Mouse (Mus musculus) G1E (cell line): Measurements from ENCODE around the gene Coq8a. TPM values are rescaled to one million over a fixed set of nuclear protein-coding genes. Genes with fewer than 3 reads are reported as not detected.
A peak's percentile ranks its signal among the peaks of the same experiment; 100 is the strongest.

Experiments used
- ATAC-seq: 2 replicates; pipeline ENCODE4 v1.8.0; 2016; ENCODE audit warnings: mild to moderate bottlenecking; ENCODE audit not compliant: insufficient number of reproducible peaks, poor library complexity, low FRiP score, severe bottlenecking; ENCODE audit errors: extremely low read depth
- DNase-seq: peaks from one replicate; pipeline ENCODE4 v3.0.0; 2012; ENCODE audit warnings: low spot score
- H3K27me3 ChIP-seq: 2 replicates; pipeline ENCODE4 v1.6.1; 2012; ENCODE audit warnings: mild to moderate bottlenecking, low read length, inconsistent platforms; ENCODE audit not compliant: insufficient read depth
- H3K36me3 ChIP-seq: replicated peaks from 2 replicates; pipeline ENCODE3; 2012; ENCODE audit warnings: mild to moderate bottlenecking, inconsistent platforms
- H3K4me1 ChIP-seq: 2 replicates; pipeline ENCODE4 v1.6.1; 2012; ENCODE audit warnings: low read depth, low read length, inconsistent platforms, mixed read lengths; ENCODE audit not compliant: insufficient read depth
- H3K4me3 ChIP-seq: 2 replicates; pipeline ENCODE4 v1.5.1; 2012; ENCODE audit warnings: low read depth, mild to moderate bottlenecking, inconsistent platforms, low read length, moderate library complexity, mixed read lengths
- H3K9me3 ChIP-seq: replicated peaks from 2 replicates; pipeline ENCODE4 v1.6.1; 2012; ENCODE audit warnings: inconsistent platforms
- CTCF ChIP-seq: IDR thresholded peaks from 2 replicates; pipeline ENCODE4 v1.5.1; 2012; ENCODE audit warnings: low read depth, low read length, inconsistent platforms, mixed read lengths
- GATA1 ChIP-seq: IDR thresholded peaks from 2 replicates; pipeline ENCODE4 v1.6.1; 2012; ENCODE audit warnings: borderline replicate concordance, low read length, inconsistent platforms, mixed read lengths
- GATA2 ChIP-seq: IDR thresholded peaks from 2 replicates; pipeline ENCODE4 v1.6.1; 2012; ENCODE audit warnings: low read depth, low read length, inconsistent platforms, borderline replicate concordance
- POLR2AphosphoS5 ChIP-seq: IDR thresholded peaks from 2 replicates; pipeline ENCODE4 v1.6.1; 2012; ENCODE audit warnings: low read depth, low read length, inconsistent platforms; ENCODE audit not compliant: insufficient replicate concordance
- TAL1 ChIP-seq: conservative IDR thresholded peaks from 2 replicates; pipeline ENCODE4 v1.6.1; 2012; ENCODE audit warnings: low read depth, low read length, inconsistent platforms, mixed read lengths
- polyA plus RNA-seq: library from polyadenylated mRNA; stranded (reverse); fragments of >175 nt; gene quantifications from 2 replicates; pipeline ENCODE4 v1.2.3, GENCODE M21; 2012
- total RNA-seq, 2 experiments: library from RNA; stranded (forward) in 1 of 2; stranded (reverse) in 1 of 2; fragments of 200-1000 nt in 1 of 2; fragments of >200 nt in 1 of 2; fragmentation: Nextera tagmentation in 1 of 2; gene quantifications; 2 replicates each; pipeline ENCODE4 v1.2.3; 2014 to 2017

The Coq8a gene
- total and polyA plus RNA-seq, 3 experiments = 4.0 to 6.2 (median 4.4) TPM

DNA sequence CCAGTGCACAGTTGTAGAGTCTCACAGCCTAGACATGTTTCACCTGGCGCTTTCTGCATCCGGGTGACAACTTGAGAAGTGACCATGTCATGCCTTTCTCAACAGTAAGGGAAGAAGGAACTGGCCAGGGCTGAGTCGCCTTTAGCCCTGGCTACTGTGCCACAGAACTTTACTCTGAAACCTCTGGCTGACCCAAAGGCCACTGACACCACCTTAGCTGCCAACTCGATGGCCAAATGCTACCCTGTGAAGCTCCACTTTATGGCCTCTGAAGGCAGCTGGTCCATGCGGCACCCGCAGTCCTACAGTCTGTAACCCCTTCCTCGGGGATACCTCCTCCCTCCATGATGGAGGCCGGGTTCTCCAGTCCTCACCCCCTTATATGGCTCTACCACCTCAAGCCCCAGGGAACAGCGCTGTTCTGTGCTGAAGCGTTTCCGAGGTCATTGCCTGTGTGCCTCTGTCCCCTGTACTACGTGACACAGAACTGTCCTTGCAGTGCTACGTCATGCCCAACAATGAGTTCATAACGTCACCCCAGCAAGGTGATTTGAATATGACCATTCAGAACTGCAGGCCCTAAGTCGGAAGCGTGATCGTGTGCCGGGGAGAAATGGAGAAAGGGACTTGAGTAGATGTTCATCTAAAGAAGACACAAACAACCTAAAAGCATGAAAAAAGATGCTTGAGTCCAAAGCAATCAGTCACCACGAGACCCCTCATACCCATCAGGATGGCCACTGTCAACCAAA is 21.6 kb upstream of the Coq8a start:
- no peak overlapping the region for H3K4me3 ChIP-seq
- no peaks in the 10 kb centered on the region for H3K9me3 ChIP-seq
- peaks cover 32% of the 10 kb centered on the region for H3K27me3 ChIP-seq
- TF ChIP-seq TAL1 (no peak), POLR2AphosphoS5 (no peak), CTCF (no peak), GATA1 (no peak), GATA2 (no peak)
- H3K4me1 ChIP-seq = peaks cover 12% of the 10 kb centered on the region
- no peak for ATAC-seq
- no peaks in the 10 kb centered on the region for H3K36me3 ChIP-seq
- no peak for DNase-seq

DNA sequence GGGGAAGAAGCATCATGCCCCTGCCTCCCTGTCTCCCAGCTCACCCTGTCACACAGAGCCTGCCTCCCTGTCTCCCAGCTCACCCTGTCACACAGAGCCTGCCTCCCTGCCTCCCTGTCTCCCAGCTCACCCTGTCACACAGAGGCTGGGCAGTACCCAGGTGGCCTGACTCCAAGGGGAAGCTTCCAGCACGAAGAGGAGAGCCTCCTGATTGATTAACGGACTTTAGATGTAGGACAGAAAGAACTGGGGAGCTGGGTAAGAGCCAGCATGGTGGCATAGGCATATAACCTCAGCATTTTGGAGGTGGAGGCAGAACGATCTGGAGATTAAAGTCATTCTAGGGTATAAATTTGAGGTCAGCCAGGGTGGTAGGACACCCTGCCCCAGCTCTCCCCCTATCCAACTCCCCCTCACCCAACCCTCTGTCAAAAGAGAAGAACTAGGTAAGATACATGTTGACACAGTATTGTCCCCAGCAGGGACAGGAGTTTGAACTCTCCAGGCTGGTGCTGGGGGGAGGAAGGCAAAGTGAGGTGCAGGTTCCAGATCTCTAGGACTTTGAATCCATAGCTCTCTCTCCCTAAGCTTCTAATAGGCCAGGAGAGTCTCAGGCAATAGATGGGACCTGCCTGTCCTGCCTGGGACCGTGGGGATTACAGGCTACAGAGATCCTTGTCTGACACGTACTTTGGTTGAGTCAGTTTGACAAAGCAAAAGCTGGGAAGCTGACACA is 17.3 kb upstream of the Coq8a start:
- H3K36me3 ChIP-seq = no peaks in the 10 kb centered on the region
- DNase-seq = no peak
- peaks cover 34% of the 10 kb centered on the region for H3K27me3 ChIP-seq
- TF ChIP-seq TAL1 (no peak), GATA1 (no peak), POLR2AphosphoS5 (no peak), CTCF (no peak), GATA2 (no peak)
- H3K4me1 ChIP-seq = peaks cover 10% of the 10 kb centered on the region
- no peak for ATAC-seq
- no peaks in the 10 kb centered on the region for H3K9me3 ChIP-seq
- H3K4me3 ChIP-seq = no peak overlapping the region

DNA sequence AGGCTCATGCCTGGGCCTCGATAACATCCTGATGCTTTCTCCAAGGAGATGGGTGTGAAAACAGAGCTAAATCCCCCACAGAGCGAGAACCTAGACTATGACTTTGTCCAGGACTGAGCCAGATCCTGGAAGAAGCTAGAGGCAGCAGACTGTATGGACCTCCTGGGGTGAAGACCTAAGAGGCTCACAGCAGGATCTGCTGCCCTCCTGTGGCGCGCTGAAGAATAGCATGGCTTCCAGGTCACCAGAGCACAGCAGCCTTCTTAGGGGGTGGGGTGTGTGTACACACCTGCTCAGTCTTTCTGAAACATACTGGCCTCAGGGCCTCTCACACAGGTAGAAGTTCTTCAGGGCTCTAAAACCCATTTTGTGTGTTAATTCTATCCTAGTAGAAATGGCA is 15.6 kb upstream of the Coq8a start:
- no peak overlapping the region for H3K4me3 ChIP-seq
- DNase-seq (peak; percentile 80), ATAC-seq (peak; percentile 68)
- H3K27me3 ChIP-seq = peaks cover 37% of the 10 kb centered on the region
- H3K9me3 ChIP-seq = no peaks in the 10 kb centered on the region
- TF ChIP-seq CTCF (peak; percentile 95), POLR2AphosphoS5 (no peak), GATA2 (no peak)
- H3K4me1 ChIP-seq = peaks cover 10% of the 10 kb centered on the region
- H3K36me3 ChIP-seq = no peaks in the 10 kb centered on the region

DNA sequence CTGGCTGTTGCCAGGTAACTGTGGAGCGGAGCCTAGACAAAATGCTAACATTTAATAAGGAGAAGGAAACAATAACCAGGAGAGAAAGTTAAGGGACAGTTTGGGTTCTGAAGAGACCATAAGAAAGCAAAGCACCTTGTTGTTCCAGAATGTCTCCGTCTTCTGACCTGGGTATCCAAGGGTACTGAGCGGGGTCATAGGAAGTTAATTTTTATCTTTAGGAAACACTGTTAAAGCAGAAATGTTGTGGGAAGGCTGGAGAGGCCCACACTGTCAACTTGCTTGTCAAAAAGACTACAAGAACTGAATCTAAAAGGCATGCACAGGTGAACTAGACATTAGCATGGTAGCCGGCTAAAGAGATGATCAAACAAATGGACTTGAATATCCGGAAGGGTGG is 13.5 kb upstream of the Coq8a start:
- Histone ChIP-seq H3K9me3 (no peaks in the 10 kb centered on the region), H3K4me3 (no peak overlapping the region), H3K4me1 (peaks cover 4% of the 10 kb centered on the region), H3K27me3 (peaks cover 40% of the 10 kb centered on the region), H3K36me3 (no peaks in the 10 kb centered on the region)
- DNase-seq (no peak), ATAC-seq (no peak)
- no peak for TF ChIP-seq TAL1
- no peak for TF ChIP-seq GATA1
- TF ChIP-seq GATA2 = no peak
- TF ChIP-seq CTCF = no peak
- no peak for TF ChIP-seq POLR2AphosphoS5

DNA sequence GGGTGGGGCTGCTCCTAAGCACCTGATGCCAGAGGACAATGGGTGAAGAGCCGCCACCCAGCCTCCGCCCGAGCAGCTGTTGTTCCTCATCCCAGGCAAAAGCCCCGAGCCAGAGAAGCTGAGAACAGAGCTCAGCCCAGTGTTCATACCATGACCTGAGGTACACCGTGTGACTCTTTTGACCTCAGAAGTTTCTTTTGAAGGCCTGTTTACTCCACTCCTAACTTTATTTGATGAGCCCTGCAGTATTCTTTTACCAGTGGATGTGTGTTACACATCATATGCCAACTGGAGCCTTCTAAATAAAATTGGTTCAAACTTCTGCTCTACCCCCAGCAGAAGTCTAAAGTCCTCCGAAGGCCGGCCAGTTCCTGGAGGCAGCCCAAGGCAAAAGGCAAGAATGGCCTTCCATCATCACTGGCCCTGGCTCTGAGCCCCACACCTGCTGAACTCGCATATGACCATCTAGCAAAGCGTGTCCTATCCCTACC is 11.4 kb upstream of the Coq8a start:
- Histone ChIP-seq H3K27me3 (peaks cover 42% of the 10 kb centered on the region), H3K36me3 (no peaks in the 10 kb centered on the region), H3K4me1 (peaks cover 4% of the 10 kb centered on the region), H3K4me3 (no peak overlapping the region), H3K9me3 (no peaks in the 10 kb centered on the region)
- TF ChIP-seq GATA1 (no peak), GATA2 (no peak), POLR2AphosphoS5 (no peak), CTCF (no peak)
- DNase-seq (no peak), ATAC-seq (no peak)

DNA sequence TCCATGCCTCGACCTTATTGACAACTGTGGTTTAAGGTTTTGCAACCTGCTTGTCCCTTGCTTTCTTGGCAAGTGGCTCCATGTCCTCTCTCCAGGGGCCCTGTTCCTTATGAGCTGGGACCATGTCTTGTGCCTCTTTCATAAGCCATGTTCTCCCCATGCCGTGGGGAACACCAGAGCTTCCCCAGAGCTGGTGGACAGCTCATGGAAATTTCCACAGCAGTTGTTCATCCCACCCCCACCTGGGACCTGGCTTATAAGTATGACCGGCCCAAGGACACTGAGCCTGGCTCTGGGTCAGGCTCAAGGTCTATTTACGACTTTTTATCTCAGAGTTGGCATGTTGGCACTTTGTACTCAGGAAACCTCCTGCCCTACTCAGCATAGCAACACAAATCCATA is 10.6 kb upstream of the Coq8a start:
- H3K4me3 ChIP-seq = no peak overlapping the region
- peaks cover 43% of the 10 kb centered on the region for H3K27me3 ChIP-seq
- peaks cover 4% of the 10 kb centered on the region for H3K4me1 ChIP-seq
- TF ChIP-seq POLR2AphosphoS5 = no peak
- no peak for TF ChIP-seq TAL1
- TF ChIP-seq CTCF = no peak
- TF ChIP-seq GATA1 = no peak
- TF ChIP-seq GATA2 = no peak
- H3K36me3 ChIP-seq = no peaks in the 10 kb centered on the region
- no peak for DNase-seq
- ATAC-seq = no peak
- peaks cover 1% of the 10 kb centered on the region for H3K9me3 ChIP-seq
